Mouse (Mus musculus) cortical plate, adult 2 months (tissue): ENCODE results near the gene Ap5b1. TPM values are rescaled to one million over a fixed set of nuclear protein-coding genes. Genes with fewer than 3 reads are reported as not detected.

Source experiments
- H3K27ac ChIP-seq: fragments of 200-500 bp; 2 replicates; pipeline ENCODE4 v1.5.1; 2012; ENCODE audit warnings: low read length, control low read depth, inconsistent platforms; ENCODE audit not compliant: insufficient read depth
- H3K4me1 ChIP-seq: fragments of 200-500 bp; 2 replicates; pipeline ENCODE4 v1.6.1; 2011; ENCODE audit warnings: low read length; ENCODE audit not compliant: control insufficient read depth, insufficient read depth
- H3K4me3 ChIP-seq: fragments of 200-500 bp; 2 replicates; pipeline ENCODE4 v1.5.1; 2011; ENCODE audit warnings: mild to moderate bottlenecking, low read length, control low read depth; ENCODE audit not compliant: insufficient read depth
- CTCF ChIP-seq: fragments of 200-500 bp; IDR thresholded peaks from 2 replicates; pipeline ENCODE4 v1.5.1; 2011; ENCODE audit warnings: mild to moderate bottlenecking, control low read depth, low read length; ENCODE audit not compliant: insufficient read depth; ENCODE audit errors: extremely low read depth
- POLR2A ChIP-seq: fragments of 200-500 bp; IDR thresholded peaks from 2 replicates; pipeline ENCODE4 v1.6.1; 2011; ENCODE audit warnings: mild to moderate bottlenecking, low read length, control low read depth; ENCODE audit not compliant: insufficient read depth; ENCODE audit errors: extremely low read depth
- polyA plus RNA-seq: library from polyadenylated mRNA; depleted of rRNA; stranded (reverse); fragments of >200 nt; gene quantifications from 2 replicates; pipeline ENCODE4 v1.2.3, GENCODE M21; 2012; rRNA removed

Ap5b1 gene
- polyA plus RNA-seq: 3.2 and 3.3 TPM in 2 replicates

- peak within 1 kb of the TSS; percentile 97 for H3K27ac ChIP-seq
These were observed at the start of gene Ap5b1 for GRCm38 (mm10) chr19:5567534-5568469. TSS of gene Ap5b1 (plus strand) at chr19:5568025.

GRCm38 (mm10) chr19:5518721-5519120 is 49.1 kb upstream of the Ap5b1 start:
- Histone ChIP-seq H3K27ac (no peak overlapping the region), H3K4me1 (no peaks in the 10 kb centered on the region), H3K4me3 (no peak overlapping the region)
- no peak for TF ChIP-seq POLR2A
- TF ChIP-seq CTCF: no peak

More at GRCm38 (mm10) chr19:5567534-5568469, at the start of gene Ap5b1:
- TF ChIP-seq POLR2A (0 out of 2 replicates have a peak, but pooled peaks have one; percentile 12), CTCF (peak; percentile 66)
- Histone ChIP-seq H3K4me3 (peak within 1 kb of the TSS; percentile 58), H3K4me1 (no peaks in the 10 kb centered on the region)

GRCm38 (mm10) chr19:5525204-5525603 is 42.6 kb upstream of the Ap5b1 start:
- no peaks in the 10 kb centered on the region for H3K4me1 ChIP-seq
- no peak overlapping the region for H3K27ac ChIP-seq
- TF ChIP-seq CTCF (no peak), POLR2A (no peak)
- no peak overlapping the region for H3K4me3 ChIP-seq

GRCm38 (mm10) chr19:5529325-5530137 is 38.3 kb upstream of the Ap5b1 start:
- H3K27ac ChIP-seq: no peak overlapping the region
- no peak overlapping the region for H3K4me3 ChIP-seq
- H3K4me1 ChIP-seq: no peaks in the 10 kb centered on the region
- TF ChIP-seq POLR2A: no peak
- peak; percentile 86 for TF ChIP-seq CTCF

GRCm38 (mm10) chr19:5530138-5530524 is 37.7 kb upstream of the Ap5b1 start:
- TF ChIP-seq POLR2A (no peak), CTCF (no peak)
- Histone ChIP-seq H3K4me3 (no peak overlapping the region), H3K4me1 (no peaks in the 10 kb centered on the region), H3K27ac (no peak overlapping the region)

- TF ChIP-seq POLR2A (no peak), CTCF (no peak)
- Histone ChIP-seq H3K4me1 (no peaks in the 10 kb centered on the region), H3K4me3 (no peak overlapping the region), H3K27ac (no peak overlapping the region)
These were observed 35.3 kb upstream of the Ap5b1 start for GRCm38 (mm10) chr19:5532520-5532919.

GRCm38 (mm10) chr19:5538786-5539185 is 29.0 kb upstream of the Ap5b1 start:
- no peak for TF ChIP-seq CTCF
- no peak for TF ChIP-seq POLR2A
- no peaks in the 10 kb centered on the region for H3K4me1 ChIP-seq

GRCm38 (mm10) chr19:5543362-5543761 is 24.5 kb upstream of the Ap5b1 start:
- TF ChIP-seq POLR2A: no peak
- no peaks in the 10 kb centered on the region for H3K4me1 ChIP-seq
- H3K27ac ChIP-seq: no peak overlapping the region
- H3K4me3 ChIP-seq: no peak overlapping the region

More at GRCm38 (mm10) chr19:5538786-5539185, 29.0 kb upstream of the Ap5b1 start:
- no peak overlapping the region for H3K27ac ChIP-seq
- H3K4me3 ChIP-seq: no peak overlapping the region

GRCm38 (mm10) chr19:5544031-5544430 is 23.8 kb upstream of the Ap5b1 start:
- H3K27ac ChIP-seq: no peak overlapping the region
- H3K4me3 ChIP-seq: no peak overlapping the region
- H3K4me1 ChIP-seq: no peaks in the 10 kb centered on the region
- TF ChIP-seq CTCF (no peak), POLR2A (no peak)
